ENCODE assay signal across 7 mouse cellular contexts in genomic region chr16:75446901-75447514, GRCm38 (mm10).
DNase-seq lines count a peak whose midpoint lies in the region; ATAC-seq lines count a peak whose summit lies in the region.

No protein-coding gene starts in this region.

- 3% methylated on average over 14 of the region's 14 CpGs for WGBS in forebrain, embryonic 10.5 days
- 3% methylated on average over 14 of the region's 14 CpGs for WGBS in stomach, embryonic 14.5 days

- peak overlapping the region; percentile 20 for H3K4me2 ChIP-seq in stomach, embryonic 14.5 days (replicated peaks; ENCODE audit: low read depth, low read length)

- no peaks in the 10 kb centered on the region for H3K36me3 ChIP-seq in forebrain, embryonic 10.5 days (replicated peaks)
- H3K36me3 ChIP-seq in stomach, embryonic 14.5 days (ENCODE audit: control insufficient read depth, insufficient read depth, low read length), result no peaks in the 10 kb centered on the region

- peak; percentile 2 for DNase-seq in lung, postnatal 10 days
- no peak for DNase-seq in lung, postnatal 14 days
- DNase-seq in forebrain, embryonic 10.5 days (ENCODE audit: extremely low spot score, low spot score), result peak; percentile 39
- DNase-seq in kidney, postnatal 36 days, result peak; percentile 0 to 24
- DNase-seq in mesoderm, embryonic 11.5 days (ENCODE audit: low read depth, low spot score), result peak; percentile 50

- no peaks in the 10 kb centered on the region for H3K9me3 ChIP-seq in forebrain, embryonic 10.5 days
- no peaks in the 10 kb centered on the region for H3K9me3 ChIP-seq in stomach, embryonic 14.5 days (ENCODE audit: control insufficient read depth, low read depth, low read length)

- H3K9ac ChIP-seq in stomach, embryonic 14.5 days (replicated peaks; ENCODE audit: low read depth, low read length), result no peak overlapping the region

- H3K27me3 ChIP-seq in forebrain, embryonic 10.5 days (ENCODE audit: poor library complexity, severe bottlenecking), result no peaks in the 10 kb centered on the region
- no peaks in the 10 kb centered on the region for H3K27me3 ChIP-seq in stomach, embryonic 14.5 days (ENCODE audit: control insufficient read depth, insufficient read depth, low read length)

- H3K4me1 ChIP-seq in forebrain, embryonic 10.5 days, result peaks cover 12% of the 10 kb centered on the region
- no peaks in the 10 kb centered on the region for H3K4me1 ChIP-seq in stomach, embryonic 14.5 days (ENCODE audit: control insufficient read depth, insufficient read depth, low read length)

- peak overlapping the region; percentile 41 for H3K4me3 ChIP-seq in forebrain, embryonic 10.5 days
- no peak overlapping the region for H3K4me3 ChIP-seq in stomach, embryonic 14.5 days (ENCODE audit: low read depth, low read length)

- H3K27ac ChIP-seq in forebrain, embryonic 10.5 days, result no peak overlapping the region
- no peak overlapping the region for H3K27ac ChIP-seq in stomach, embryonic 14.5 days (ENCODE audit: low read length)

- ATAC-seq in stomach, embryonic 14.5 days (ENCODE audit: insufficient number of reproducible peaks, insufficient read depth, low FRiP score, low read depth), result 0 out of 2 replicates have a peak, but pooled peaks have one; percentile 63
- ATAC-seq in monocyte, adult 5-6 weeks (replicated peaks; ENCODE audit: insufficient number of reproducible peaks, low FRiP score, low TSS enrichment, poor library complexity, severe bottlenecking), result no peak
